Mouse (Mus musculus) bone marrow, adult 2 months (tissue): ENCODE measurements around the gene Chchd6. TPM values are rescaled to one million over a fixed set of nuclear protein-coding genes. Genes with fewer than 3 reads are reported as not detected.

Experiments
- H3K27ac ChIP-seq: fragments of 200-500 bp; 2 replicates; pipeline ENCODE4 v1.5.1; 2012; ENCODE audit warnings: low read depth, mild to moderate bottlenecking, control low read depth, inconsistent platforms, low read length; ENCODE audit not compliant: control insufficient read depth, poor library complexity, insufficient read depth
- H3K4me1 ChIP-seq: fragments of 200-500 bp; 2 replicates; pipeline ENCODE4 v1.6.1; 2011; ENCODE audit warnings: low read length; ENCODE audit not compliant: control insufficient read depth, insufficient read depth
- H3K4me3 ChIP-seq: fragments of 200-500 bp; replicated peaks from 2 replicates; pipeline ENCODE3; 2011; ENCODE audit warnings: mild to moderate bottlenecking, low read depth, low read length, control low read depth; ENCODE audit not compliant: control insufficient read depth
- CTCF ChIP-seq: fragments of 200-500 bp; IDR thresholded peaks from 2 replicates; pipeline ENCODE4 v1.5.1; 2011; ENCODE audit warnings: low read length, control low read depth; ENCODE audit not compliant: control insufficient read depth, insufficient read depth
- POLR2A ChIP-seq: fragments of 200-500 bp; IDR thresholded peaks from 2 replicates; pipeline ENCODE4 v1.6.1; 2011; ENCODE audit warnings: low read depth, mild to moderate bottlenecking, control low read depth, low read length, borderline replicate concordance; ENCODE audit not compliant: control insufficient read depth
- WGBS: fragments of 180-500 bp; shearing (Covaris S2); methylation state at CpG from one replicate; pipeline ENCODE4 v1.1.7; 2018; 5-methylcytosine and 5-hydroxymethylcytosine counted together
- polyA plus RNA-seq: library from polyadenylated mRNA; stranded (reverse); fragments of >200 nt; gene quantifications from 2 replicates; pipeline ENCODE4 v1.2.4, GENCODE M21; 2011; ENCODE audit warnings: low replicate concordance; ENCODE audit not compliant: missing spikeins, insufficient read depth, insufficient read length

Chchd6 gene
- polyA plus RNA-seq, 1 experiment, result 7.3 TPM

- Histone ChIP-seq H3K27ac (no peak overlapping the region), H3K4me3 (no peak overlapping the region), H3K4me1 (no peaks in the 10 kb centered on the region)
- TF ChIP-seq POLR2A (no peak), CTCF (no peak)
- WGBS, result 58% methylated on average over 3 of the region's 3 CpGs
Measured at GRCm38 (mm10) chr6:89345486-89345785, 250.0 kb downstream of the Chchd6 start.

GRCm38 (mm10) chr6:89344613-89345485 lies 250.6 kb downstream of the Chchd6 start:
- WGBS, result 53% methylated on average over 10 of the region's 10 CpGs
- H3K27ac ChIP-seq, result no peak overlapping the region

DNA sequence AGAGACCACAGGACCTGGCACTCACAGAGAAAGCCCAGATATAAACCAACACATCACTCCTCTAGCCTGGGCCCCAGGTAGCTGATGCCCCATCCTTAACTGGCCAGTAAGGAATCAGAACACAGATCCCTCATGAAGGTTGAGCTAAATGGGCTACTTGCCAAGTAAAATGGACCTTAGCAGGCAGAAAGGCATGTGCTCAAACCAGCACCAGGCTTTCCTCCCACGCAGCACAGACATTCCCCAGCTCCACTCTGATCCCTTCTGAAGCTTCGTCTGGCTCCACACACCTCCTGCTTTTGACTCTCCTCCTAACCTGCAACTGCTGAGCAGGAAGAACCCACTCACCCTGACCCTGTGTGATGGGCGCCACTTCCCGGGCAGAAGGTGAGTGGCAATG lies 253.5 kb downstream of the Chchd6 start:
- TF ChIP-seq CTCF, result no peak
- Histone ChIP-seq H3K27ac (no peak overlapping the region), H3K4me3 (no peak overlapping the region), H3K4me1 (no peaks in the 10 kb centered on the region)
- 81% methylated on average over 4 of the region's 4 CpGs for WGBS

More at GRCm38 (mm10) chr6:89344613-89345485, 250.6 kb downstream of the Chchd6 start:
- Histone ChIP-seq H3K4me1 (no peaks in the 10 kb centered on the region), H3K4me3 (no peak overlapping the region)
- TF ChIP-seq CTCF, result no peak
- no peak for TF ChIP-seq POLR2A

GRCm38 (mm10) chr6:89339447-89339846 lies 256.0 kb downstream of the Chchd6 start:
- Histone ChIP-seq H3K4me3 (no peak overlapping the region), H3K4me1 (no peaks in the 10 kb centered on the region), H3K27ac (no peak overlapping the region)
- no peak for TF ChIP-seq POLR2A
- TF ChIP-seq CTCF, result no peak
- 84% methylated on average over 2 of the region's 2 CpGs for WGBS

DNA sequence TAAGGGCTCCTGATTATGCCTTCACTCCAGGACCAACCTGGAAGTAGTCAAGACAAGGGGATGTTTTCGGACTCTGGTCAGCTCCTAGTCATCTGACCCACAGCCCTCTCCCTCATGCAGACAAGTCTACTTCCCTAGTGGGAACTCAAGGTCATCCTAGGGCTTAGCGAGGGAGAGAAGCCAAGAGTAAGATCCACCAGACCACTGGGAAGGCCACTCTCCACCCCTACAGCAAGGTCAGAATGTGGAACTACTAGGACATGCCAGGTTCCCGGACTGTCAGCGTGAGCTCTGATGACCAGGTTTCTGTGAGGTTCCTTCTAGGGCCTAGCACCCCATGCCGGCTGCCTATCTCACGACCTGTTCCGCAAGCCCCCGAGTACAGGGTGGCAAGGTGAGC lies 256.7 kb downstream of the Chchd6 start:
- Histone ChIP-seq H3K27ac (no peak overlapping the region), H3K4me3 (no peak overlapping the region), H3K4me1 (no peaks in the 10 kb centered on the region)
- WGBS, result 89% methylated on average over 8 of the region's 8 CpGs
- TF ChIP-seq POLR2A (no peak), CTCF (no peak)

- H3K4me1 ChIP-seq, result no peaks in the 10 kb centered on the region
- 72% methylated on average over 9 of the region's 9 CpGs for WGBS
- TF ChIP-seq CTCF (no peak), POLR2A (no peak)
Measured at GRCm38 (mm10) chr6:89337574-89337973, 257.9 kb downstream of the Chchd6 start.

GRCm38 (mm10) chr6:89333964-89334702 lies 261.3 kb downstream of the Chchd6 start:
- TF ChIP-seq CTCF, result no peak
- no peak for TF ChIP-seq POLR2A
- Histone ChIP-seq H3K4me1 (no peaks in the 10 kb centered on the region), H3K27ac (no peak overlapping the region), H3K4me3 (no peak overlapping the region)
- WGBS, result 91% methylated on average over 12 of the region's 12 CpGs

More at GRCm38 (mm10) chr6:89337574-89337973, 257.9 kb downstream of the Chchd6 start:
- Histone ChIP-seq H3K27ac (peak overlapping the region; percentile 9; the same call in 1 of the 2 replicates), H3K4me3 (no peak overlapping the region)

Other genes with a start within 250 kb of the Chchd6 start
- gene Plxna1, start 233.0 kb downstream of the Chchd6 start, polyA plus RNA-seq, result 3.2 and 4.4 TPM in 2 replicates
- 1.00 and 1.1 TPM in 2 replicates for gene Txnrd3, start 48.3 kb upstream of the Chchd6 start, polyA plus RNA-seq
- not detected in 2 replicates for gene Vmn1r40, start 111.9 kb upstream of the Chchd6 start, polyA plus RNA-seq
- gene Vmn1r41, start 145.1 kb upstream of the Chchd6 start, polyA plus RNA-seq, result not detected in 2 replicates